Mouse (Mus musculus) T-cell, adult 2 months (primary cell): ENCODE data around the gene Mmp21.
"Not testable (repeated sequence)": the region's sequence is repeated elsewhere in the genome, so short reads cannot be mapped to it uniquely, and the experiment has no call there.

Experiments
- DNase-seq: peaks from one replicate; pipeline ENCODE4 v3.0.0; 2022; ENCODE audit warnings: low spot score

The Mmp21 gene

DNA sequence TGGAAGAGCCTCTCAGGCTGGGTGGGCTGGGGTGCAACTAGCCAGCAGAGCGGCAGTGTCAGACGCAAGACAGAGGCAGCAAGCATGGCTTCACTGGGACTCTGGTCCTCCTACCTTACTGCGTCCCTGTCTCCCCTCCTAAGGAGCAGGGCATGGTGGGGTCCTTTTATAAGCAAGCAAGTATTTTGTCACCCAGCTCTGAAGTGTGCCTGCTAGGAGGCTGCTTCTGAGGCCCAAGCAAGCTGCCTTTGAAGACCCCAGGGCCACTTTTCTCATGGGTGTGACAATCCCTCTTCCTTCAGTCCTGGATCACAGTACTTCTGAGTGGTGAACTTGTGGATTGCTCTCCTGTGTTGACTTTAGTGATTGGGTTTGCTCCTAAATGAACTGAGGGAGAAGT lies at the start of gene Mmp21:
Gene Mmp21, minus strand, starts transcription at position 101 of the 400 bp plus-strand sequence.
- no peak for DNase-seq

DNA sequence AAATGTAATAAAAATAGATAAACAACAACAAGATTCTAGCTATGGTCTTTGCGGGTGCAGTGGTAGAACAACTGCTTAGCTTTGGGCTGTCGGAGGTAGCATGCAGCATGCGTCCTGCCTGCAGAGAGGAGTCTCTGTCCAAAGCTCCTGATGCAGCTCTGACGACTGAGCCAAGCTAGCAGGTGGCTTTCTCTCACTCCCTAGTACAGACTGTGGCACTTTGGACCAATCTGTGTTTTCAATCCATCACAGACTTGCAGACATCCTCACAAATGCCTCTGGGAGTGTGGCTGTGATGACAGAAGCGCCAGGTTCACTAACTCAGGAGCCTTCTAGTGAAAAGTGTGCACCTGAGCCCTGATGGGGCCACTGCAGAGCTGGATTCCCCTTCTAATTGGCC lies 49.5 kb upstream of the Mmp21 start:
- DNase-seq, result no peak

DNA sequence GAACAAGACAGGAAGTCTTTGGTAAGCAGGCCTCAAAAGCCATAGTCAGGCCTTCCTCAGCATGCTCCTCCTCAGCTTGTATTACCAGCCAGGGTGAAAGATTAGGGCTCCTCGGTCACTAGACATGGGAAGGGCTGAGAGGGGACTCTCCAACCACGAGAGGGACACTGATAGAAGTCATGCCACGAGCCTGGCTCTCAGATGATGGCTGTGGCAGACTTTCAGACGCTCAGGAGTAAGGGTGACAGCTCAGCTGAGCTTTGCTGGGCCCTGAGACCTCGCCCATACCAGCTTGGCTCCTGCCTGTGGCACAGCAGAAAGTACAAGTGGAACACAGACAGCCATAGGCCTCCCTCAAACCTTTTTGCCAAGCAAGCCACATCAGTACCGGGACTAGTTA lies 47.2 kb upstream of the Mmp21 start:
- DNase-seq, result no peak

DNA sequence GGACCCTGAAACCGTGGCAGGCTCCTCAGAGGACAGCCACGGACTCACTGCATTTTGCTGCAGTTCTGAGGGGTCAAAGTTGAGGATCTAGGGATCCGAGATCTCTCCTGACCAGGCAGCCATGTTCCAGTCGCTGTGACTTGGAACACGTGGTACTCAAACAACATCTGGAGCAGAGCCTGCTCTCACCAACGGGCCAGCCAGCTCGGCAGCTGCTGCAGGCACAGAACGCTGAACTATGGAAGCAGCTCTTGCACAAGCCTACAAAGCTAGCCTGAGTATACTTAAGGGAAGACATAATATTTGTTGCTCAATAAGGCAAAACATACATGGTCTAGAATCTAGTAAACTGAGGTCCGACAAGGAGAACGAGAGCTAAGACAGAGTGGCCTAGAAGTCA lies 45.7 kb upstream of the Mmp21 start:
- DNase-seq, result no peak

DNA sequence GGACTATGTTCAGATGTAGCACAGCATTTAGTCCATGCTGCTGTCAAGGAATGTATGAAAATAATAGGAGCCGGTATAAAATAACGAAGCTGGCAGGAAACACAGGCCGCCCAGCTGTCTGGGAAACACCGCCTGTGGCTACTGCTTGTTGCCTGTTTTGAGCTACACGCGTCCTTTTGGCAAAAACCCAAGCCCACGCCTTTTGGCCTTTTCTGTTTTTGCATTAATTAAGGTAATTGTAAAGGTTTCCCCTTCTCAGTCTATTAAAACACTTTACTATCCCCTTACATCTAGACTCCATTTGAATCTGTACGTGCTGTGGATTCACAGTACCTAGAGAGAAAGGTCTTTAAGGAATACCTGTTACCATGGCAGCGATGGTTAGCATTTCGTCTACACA lies 45.0 kb upstream of the Mmp21 start:
- no peak for DNase-seq

DNA sequence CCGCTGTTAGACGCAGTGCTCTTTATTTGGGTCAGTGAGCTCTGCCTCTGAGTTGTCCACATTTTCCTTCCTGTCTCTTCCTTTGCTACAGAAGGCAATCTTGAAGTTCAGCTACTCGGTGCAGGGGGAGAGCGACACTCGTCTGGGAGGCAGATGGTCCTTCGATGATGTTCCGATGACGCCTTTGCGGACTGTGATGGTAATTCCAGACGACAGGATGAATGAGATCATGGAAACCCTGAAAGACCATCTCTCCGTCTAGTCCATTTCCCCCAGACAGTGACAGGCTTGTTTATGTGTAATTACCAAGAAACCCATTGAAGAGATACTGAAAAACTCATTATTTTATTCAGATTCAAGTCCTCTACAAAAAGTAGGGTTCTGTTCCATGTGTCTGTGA lies 40.8 kb upstream of the Mmp21 start:
- DNase-seq, result no peak

DNA sequence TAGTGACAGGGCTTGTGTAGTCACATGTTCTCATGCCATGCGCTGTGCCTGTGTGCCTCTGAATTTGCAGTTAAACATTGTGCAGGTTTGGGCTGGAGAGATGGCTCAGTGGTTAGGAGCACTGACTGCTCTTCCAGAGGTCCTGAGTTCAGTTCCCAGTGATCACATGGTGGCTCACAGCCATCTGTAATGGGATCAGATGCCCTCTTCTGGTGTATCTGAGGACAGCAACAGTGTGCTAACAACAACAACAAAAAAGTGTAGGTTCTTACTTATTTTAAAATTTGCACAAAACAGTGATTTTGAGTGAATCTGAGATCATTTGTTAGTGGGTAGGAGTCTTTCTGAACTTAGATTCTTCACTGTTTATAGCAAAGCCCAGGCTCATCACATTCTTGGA lies 38.7 kb upstream of the Mmp21 start:
- DNase-seq, result no peak

DNA sequence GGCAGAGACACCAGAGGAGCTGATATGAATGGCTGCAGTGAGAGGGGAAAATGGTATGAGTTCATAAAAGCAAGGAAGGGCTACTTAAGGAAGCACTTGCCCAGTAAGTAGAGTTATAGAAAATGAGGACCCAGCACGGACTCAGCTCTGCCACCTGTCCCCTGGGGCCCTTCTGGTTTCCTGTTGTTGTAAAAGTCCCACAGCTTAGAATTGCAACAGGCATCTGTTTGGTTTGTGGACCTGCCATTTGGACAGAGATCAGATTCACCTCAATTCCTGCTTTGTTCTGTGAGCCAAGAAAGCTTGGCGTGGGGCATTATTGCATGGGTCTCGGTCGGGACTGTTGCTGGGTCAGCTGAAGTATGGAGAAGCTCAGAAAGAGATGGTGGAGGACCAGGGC lies 35.5 kb upstream of the Mmp21 start:
- DNase-seq, result no peak

DNA sequence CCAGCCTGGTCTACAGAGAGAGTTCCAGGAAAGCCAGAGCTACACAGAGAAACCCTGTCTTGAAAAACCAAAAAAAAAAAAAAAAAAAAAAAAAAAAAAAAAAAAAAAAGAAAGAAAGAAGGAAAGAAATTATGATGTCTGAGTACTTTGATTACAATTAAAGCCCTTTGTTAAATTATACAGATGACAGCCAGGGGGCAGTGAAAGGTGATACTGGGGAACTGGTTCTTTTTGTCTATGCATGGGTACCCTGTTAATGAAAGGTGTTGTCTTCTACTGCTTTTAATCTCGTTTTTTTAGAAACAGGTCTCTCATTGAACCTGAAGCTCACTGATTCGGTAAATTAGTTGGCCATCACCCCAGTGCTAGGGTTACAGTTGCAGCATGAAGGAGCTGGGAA lies 27.4 kb upstream of the Mmp21 start:
- peak; percentile 29 for DNase-seq

DNA sequence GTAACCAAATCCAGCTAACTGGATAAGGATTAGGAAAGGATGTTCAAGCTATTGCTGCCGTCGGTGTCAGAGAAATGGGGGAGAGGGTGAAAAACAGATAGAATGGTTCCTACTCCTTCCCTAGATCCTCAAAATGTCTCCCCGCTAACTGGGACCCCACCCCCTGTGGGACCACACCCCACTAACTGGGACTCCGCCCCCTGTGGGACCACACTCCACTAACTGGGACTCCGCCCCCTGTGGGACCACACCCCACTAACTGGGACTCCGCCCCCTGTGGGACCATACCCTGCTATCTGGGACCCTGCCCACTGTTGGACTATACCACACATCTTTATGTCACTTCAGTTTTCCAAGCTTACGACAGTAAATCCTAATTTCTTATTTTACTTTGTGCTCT lies 24.0 kb upstream of the Mmp21 start:
- DNase-seq, result no peak

DNA sequence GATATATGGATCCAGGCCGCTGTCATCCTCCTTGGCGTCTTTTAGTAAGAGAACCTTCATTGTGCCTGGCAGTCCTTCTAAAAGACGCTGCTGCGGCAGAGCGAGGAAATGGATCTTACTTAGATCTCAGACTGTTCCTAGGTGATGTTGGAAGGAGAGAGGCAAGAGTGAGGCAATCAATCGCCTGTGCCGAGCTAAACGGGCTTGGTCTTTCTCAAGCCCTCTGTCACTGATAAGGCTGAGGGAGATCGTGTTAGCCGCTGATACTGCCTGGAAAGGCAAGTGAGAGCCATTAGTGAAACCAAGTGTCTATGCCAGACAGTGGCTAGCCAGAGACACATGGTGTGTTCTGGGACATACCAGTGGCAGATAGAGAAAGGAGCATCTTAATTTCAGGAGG lies 22.5 kb upstream of the Mmp21 start:
- no peak for DNase-seq

DNA sequence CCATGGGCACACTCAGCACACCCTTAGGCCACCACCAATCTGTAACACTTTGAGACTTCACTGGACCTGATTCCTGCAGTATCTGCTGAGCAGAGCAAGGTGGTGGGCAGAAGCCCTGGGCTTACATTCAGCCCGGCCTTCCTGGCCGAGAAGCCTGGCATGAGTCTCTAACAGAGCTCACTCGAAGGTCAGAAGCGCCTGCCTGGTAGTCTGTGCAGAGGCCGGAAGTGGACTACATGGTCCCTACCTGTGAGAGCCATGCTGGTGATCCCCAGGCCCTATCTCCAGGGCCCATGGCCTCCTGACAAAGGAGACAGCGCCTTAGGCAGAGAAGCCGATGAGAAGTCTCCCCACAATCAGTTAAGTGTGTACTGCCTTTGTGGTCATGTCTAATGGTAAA lies 21.5 kb upstream of the Mmp21 start:
- DNase-seq, result no peak

DNA sequence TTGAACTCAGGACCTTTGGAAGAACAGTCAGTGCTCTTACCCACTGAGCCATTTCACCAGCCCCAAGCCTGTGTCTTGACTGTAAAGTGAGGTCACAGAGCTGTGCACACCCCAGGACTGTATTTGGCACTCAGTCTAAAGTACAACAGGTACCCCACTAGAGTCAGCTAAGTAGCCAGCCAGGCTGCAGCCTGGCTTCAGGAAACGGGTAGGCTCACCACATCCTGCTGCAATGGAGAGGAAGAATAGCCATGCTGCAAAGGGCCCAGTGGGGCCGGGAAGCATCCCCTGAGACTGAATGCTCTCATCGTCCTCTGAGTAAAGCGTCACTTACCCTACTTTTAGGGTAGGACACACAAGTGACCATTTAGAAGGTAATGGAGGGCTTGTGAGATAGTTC lies 20.0 kb upstream of the Mmp21 start:
- DNase-seq, result no peak

DNA sequence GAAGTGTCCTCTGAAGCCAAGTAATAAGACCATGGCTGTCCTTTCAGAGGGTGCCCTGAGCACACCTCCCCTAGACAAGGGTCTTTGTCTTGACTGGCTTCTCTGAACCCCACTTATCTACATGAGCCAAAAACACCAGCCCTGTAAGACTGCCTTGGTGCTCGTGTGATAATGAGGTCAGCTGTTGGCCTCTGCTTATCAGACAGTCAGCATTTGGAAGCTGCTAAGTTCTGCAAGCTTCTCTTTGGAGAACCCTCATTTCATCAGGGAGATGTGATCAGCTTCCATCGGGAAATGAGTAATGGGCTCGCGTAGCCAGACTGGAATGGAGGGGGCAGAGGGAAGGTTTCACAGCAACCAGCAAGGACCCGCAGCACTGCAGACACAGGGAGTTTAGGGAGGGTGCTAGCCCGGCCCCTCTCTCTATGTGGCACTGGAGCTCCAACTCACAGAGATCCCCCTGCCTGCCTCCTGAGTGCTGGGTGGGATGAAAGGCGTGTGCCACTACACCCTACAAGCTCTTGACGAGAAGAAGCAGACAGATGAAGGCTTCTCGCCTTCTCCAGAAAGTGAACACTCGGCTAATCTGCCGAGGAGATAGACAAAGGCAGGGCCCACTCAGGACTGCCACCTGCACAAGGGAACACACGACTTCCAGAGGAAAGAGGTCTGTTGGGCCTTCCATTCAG lies 18.3 kb upstream of the Mmp21 start:
- DNase-seq, result no peak

DNA sequence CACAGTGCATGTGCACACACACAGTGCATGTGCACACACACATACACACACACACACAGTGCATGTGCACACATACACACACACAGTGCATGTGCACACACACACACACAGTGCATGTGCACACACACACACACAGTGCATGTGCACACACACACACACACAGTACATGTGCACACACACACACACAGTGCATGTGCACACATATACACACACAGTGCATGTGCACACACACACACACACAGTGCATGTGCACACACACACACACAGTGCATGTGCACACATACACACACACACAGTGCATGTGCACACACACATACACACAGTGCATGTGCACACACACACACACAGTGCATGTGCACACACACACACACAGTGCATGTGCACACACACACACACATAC lies 5.8 kb upstream of the Mmp21 start:
- DNase-seq, result not testable (repeated sequence)

DNA sequence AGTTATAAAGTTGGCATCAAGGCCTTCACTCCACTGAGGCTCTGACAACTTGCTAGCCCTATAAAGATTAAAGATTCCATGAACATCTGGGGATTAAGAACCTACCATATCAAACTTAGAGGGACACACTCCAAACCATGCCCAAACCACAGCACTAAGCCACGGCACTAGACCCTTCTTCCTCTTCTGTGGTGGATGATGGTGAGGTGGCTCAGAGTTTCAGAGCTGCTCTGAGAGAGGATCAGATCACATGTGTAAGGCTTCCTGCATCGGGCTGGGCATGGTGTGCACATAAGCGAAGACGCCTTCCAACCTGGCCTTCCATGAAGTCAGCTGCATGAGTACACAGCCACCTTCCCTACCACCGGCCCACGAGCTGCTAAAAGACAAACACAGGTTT lies 4.8 kb upstream of the Mmp21 start:
- no peak for DNase-seq

DNA sequence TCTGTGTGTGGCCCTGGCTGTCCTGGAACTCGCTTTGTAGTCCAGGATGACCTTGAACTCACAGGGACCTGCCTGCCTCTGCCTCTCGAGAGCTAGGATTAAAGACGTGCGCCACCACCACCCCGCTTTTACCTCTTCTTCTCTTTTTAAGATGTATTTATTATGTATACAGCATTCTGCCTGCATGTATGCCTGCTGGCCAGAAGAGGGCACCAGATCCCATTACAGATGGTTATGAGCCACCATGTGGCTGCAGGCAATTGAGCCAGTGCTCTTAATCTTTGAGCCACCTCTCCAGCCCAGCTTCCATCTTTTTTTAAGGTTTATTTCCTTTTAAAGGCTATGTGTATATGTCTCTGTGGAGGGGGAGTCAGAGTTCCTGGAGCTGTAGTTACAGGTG lies 4.2 kb upstream of the Mmp21 start:
- DNase-seq, result no peak

DNA sequence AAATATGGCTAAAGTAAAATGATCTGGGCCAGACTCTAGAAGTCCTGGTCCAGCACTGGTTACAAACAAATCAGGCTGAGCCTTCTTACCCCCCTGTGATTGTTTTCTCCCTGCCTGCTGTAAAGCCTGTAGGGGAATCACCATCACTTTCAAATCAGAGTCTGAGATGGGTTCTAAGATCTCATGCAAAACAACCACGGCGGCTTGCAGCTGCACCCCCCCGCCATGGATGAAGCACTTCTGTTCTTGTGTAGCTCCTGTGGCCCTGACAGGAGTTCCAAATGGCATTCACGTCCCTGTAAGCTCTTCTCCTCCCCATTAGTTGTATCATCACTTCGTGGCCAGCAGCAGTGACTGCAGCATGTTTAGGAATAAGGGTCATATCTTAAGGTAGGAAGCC lies 3.8 kb upstream of the Mmp21 start:
- DNase-seq, result no peak

DNA sequence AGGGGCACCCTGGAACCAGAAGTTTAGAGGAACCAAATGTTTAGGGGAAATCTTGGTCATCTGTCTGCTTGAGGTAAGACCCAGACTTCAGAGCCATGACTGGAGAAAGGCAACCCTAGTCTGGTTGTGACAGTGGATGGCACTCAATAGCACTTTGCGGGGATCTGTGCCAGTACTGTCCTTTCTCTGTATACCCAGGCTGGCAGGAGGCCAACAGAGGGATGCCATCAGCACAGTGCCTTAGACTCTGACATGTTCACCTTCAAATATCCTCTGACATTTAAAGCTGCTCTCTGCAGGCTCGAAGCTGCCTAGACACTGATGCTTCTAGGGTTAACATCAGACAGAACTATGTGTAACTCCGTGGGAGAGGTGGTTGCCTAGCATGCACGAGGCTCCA lies 422 bp downstream of the Mmp21 start:
- no peak for DNase-seq

DNA sequence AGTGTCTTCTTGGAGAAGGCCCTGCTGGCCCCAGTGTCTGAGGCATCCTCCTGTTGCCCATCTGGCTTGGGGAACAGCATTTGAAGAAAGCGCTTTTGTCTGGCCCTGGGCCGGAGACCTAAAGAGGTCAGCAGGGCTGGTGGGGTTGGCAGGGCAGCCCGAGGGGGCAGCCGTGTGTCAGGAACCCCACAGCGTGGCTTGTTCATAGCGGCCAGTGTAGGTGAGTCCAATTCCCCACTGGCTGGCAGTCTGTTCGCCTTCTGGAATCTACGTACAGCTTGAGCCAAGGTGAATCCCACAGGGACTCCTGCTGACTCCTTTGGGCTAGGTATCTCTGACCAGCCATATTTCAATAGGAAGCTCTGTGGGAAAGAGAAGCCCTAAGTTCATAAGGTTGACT lies 1.1 kb downstream of the Mmp21 start:
- no peak for DNase-seq

DNA sequence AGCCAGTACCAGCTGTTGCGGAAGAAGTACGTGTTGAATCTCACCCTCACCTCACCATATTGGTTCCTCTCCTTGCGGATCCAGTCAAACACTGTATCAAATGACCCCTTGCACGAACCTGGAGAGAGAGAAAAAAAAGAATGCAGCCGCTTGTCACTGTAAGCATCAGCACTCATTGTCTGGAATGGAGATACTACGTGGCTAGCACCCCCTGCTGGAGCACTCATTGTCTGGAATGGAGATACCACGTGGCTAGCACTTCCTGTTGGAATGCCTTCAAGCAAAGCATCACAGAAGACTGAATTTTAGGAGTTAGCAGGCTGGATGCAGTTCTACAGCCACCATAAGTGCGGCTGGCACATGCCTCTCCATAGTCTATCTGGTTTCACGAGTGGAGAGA lies 3.9 kb downstream of the Mmp21 start:
- no peak for DNase-seq

DNA sequence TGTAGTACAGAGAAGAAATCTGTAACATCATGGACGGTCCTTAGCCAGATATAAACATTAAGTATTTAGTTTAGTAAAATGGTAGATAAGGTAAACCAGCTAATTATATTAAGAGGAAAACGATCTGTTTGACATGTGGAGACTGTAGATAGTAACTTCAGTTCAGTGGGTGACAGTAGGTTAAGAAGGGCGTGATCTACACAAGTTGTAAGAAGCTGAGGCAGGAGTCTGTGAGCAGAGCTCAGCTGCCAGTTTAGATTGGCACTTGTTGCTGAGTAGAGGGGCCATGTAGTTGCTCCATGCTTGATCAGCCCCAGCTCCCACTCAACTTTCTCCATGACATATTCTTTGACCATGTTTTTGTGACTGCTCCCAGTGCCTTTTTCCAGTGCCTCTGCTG lies 9.0 kb downstream of the Mmp21 start:
- DNase-seq, result no peak

DNA sequence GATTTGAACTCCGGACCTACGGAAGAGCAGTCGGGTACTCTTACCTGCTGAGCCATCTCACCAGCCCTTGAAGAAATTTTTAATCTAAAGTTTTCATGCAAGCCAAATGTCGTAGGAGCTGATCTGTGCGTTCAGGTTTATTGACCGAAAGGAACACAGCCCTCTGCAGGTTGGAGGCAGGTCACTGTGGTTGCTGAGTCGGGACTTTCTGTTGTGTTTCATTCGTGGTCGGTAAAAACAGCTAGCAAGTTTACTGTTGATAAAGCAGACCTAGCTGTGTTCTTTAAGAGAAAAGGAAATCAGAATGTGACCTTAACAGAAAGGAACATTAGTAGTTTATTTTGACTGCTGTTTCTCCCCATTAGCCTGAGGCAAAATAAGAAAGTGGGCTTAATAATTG lies 9.9 kb downstream of the Mmp21 start:
- no peak for DNase-seq

DNA sequence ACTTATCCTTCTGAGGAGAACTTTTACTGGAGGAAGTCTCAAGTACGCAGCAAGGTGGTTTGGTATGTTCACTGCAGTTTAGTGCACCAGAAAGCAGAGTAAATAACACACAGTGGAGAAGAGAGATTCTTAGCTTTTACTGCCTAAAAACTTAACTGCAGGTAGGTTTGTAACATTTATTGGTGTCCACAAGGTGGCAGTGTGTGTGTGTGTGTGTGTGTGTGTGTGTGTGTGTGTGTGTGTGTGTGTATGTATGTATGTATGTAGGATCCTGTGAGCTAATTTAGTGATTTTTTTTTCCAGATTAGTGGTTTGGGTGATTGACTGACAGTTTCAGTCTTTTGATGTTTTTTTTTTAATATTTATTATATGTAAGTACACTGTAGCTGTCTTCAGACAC lies 10.8 kb downstream of the Mmp21 start:
- DNase-seq, result no peak

DNA sequence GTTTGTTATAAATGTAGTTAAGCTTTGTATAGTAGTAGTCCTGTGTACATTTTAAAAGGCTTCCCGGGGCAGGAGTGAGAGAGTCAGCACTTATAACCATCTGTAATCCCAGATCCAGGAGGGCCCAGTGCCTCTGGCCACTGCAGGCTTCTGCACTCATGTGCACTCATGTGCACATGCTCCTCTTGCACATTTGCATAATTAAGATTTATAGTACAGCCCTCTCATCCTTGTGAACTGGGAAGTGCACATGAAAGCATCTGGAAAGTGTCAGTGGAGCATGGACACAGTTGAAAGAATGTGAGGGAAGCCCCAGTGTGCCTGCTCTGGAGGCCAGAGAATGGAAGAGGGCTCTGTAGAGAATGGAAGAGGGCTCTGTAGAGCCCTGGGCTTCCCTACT lies 17.4 kb downstream of the Mmp21 start:
- DNase-seq, result no peak
